23 mouse cellular contexts compared by ENCODE assay signal in genomic region chr6:52868352-52868751, GRCm38 (mm10).
DNase-seq lines count a peak whose midpoint lies in the region; ATAC-seq lines count a peak whose summit lies in the region.
"Had no signal": no experiment of that assay in that cellular context is flagged by ENCODE, and none has a peak within 500 bp of the region (broad histone marks: within the 10 kb centered on the region; RNA-seq: fewer than 3 reads in every experiment).

No protein-coding gene starts in this region.

- H3K9me3 ChIP-seq in heart, embryonic 11.5 days (replicated peaks; ENCODE audit: control insufficient read depth, low read length) = no peaks in the 10 kb centered on the region
- H3K9me3 ChIP-seq: embryonic facial prominence, embryonic 15.5 days; forebrain, embryonic 10.5 days; heart, embryonic 10.5 days; heart, embryonic 15.5 days; hindbrain, embryonic 10.5 days; hindbrain, embryonic 15.5 days had no signal

- H3K4me1 ChIP-seq in heart, embryonic 11.5 days (ENCODE audit: control insufficient read depth, insufficient read depth, low read length) = peaks cover 3% of the 10 kb centered on the region; the same call in 1 of the 2 replicates
- H3K4me1 ChIP-seq: heart, embryonic 15.5 days had no signal

- H3K4me2 ChIP-seq in heart, embryonic 11.5 days = no peak overlapping the region
- H3K4me2 ChIP-seq: embryonic facial prominence, embryonic 15.5 days; heart, embryonic 15.5 days; hindbrain, embryonic 15.5 days had no signal

- 76% methylated on average over 2 of the region's 2 CpGs for WGBS in heart, embryonic 11.5 days (ENCODE audit: insufficient replicate concordance)

- DNase-seq in heart, adult 11 months = peak; percentile 75
- DNase-seq in thymus, postnatal 14 days = peak; percentile 62
- no peak for DNase-seq in frontal cortex, postnatal 36 days (ENCODE audit: low spot score in 2 of 2)
- no peak for DNase-seq in retina, postnatal 1 day
- DNase-seq: adrenal gland, postnatal 25 days; cerebellum, adult 11-12 months; cerebellum, adult 9-11 months; cerebellum, postnatal 36 days; gastrocnemius, postnatal 25 days had no signal

- no peak overlapping the region for H3K4me3 ChIP-seq in heart, embryonic 11.5 days (ENCODE audit: low read depth, low read length)
- H3K4me3 ChIP-seq: embryonic facial prominence, embryonic 15.5 days; erythroblast, embryonic 14.5 days; forebrain, embryonic 10.5 days; heart, embryonic 10.5 days; heart, embryonic 15.5 days; hindbrain, embryonic 10.5 days; hindbrain, embryonic 15.5 days had no signal

- H3K27me3 ChIP-seq in heart, embryonic 11.5 days (ENCODE audit: control insufficient read depth, insufficient read depth, low read length) = no peaks in the 10 kb centered on the region
- H3K27me3 ChIP-seq: CH12.LX; embryonic facial prominence, embryonic 15.5 days; heart, embryonic 15.5 days; hindbrain, embryonic 15.5 days; Patski had no signal

- H3K9ac ChIP-seq in heart, embryonic 11.5 days (ENCODE audit: low read depth, low read length) = no peak overlapping the region
- H3K9ac ChIP-seq: embryonic facial prominence, embryonic 15.5 days; heart, embryonic 15.5 days; hindbrain, embryonic 15.5 days had no signal

- H3K27ac ChIP-seq in heart, embryonic 11.5 days (ENCODE audit: low read depth, low read length) = no peak overlapping the region
- H3K27ac ChIP-seq: embryonic facial prominence, embryonic 15.5 days; forebrain, embryonic 10.5 days; heart, embryonic 10.5 days; heart, embryonic 15.5 days; hindbrain, embryonic 10.5 days; hindbrain, embryonic 15.5 days had no signal

- ATAC-seq in heart, embryonic 11.5 days (replicated peaks; ENCODE audit: insufficient number of reproducible peaks, low FRiP score, low TSS enrichment) = no peak
- ATAC-seq in megakaryocyte, adult 5-6 weeks (ENCODE audit: poor library complexity, severe bottlenecking) = peak; percentile 37
- ATAC-seq: activated CD4-positive, CD25-positive, alpha-beta regulatory T cell, adult 4 months; forebrain, embryonic 14.5 days; intestine, embryonic 16.5 days; Patski had no signal

- no peaks in the 10 kb centered on the region for H3K36me3 ChIP-seq in heart, embryonic 11.5 days (ENCODE audit: control insufficient read depth, insufficient read depth, low read length)
- H3K36me3 ChIP-seq: embryonic facial prominence, embryonic 15.5 days; forebrain, embryonic 10.5 days; heart, embryonic 10.5 days; heart, embryonic 15.5 days; hindbrain, embryonic 10.5 days; hindbrain, embryonic 15.5 days had no signal

Comparison
In these comparisons a context has a peak if more than half of its experiments do, and no peak if none do; other contexts are left out.
1. DNase-seq: peak in heart, adult 11 months (single experiment) and thymus, postnatal 14 days (single experiment); none in frontal cortex, postnatal 36 days (0 of 2) and retina, postnatal 1 day (single experiment).